Mouse (Mus musculus): Measurements from ENCODE around the gene Pglyrp2. TPM values are rescaled to one million over a fixed set of nuclear protein-coding genes. Genes with fewer than 3 reads are reported as not detected.

Pglyrp2 gene
- 3.6 and 3.9 TPM in 2 replicates for polyA plus RNA-seq (2012; rRNA removed)

DNA sequence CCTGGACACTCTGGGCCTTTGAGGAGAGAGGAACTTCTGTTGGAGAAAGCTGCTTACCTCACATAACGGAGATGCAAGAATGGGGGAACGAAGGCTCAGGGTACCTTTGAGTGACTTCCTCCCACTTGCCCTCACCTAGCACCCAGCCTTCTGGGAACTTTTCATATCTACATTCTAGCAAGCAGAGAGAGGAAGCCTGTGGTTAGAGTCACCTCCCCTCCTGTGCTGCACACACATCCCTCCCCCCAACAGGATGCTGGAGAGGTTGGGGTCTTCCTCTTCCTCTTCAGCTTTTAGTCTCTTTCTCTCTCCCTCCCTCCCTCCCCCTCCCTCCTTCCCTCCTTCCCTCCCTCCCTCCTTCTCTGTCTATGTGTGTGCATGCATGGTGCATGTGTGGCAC, at the start of gene Pglyrp2:
Gene Pglyrp2, minus strand, starts transcription at position 134 of the 400 bp plus-strand sequence.
- TF ChIP-seq POLR2A (IDR thresholded peaks at IDR 0.05; ENCODE audit: borderline replicate concordance, extremely low read depth, low read depth, low read length) (no peak), CTCF (IDR thresholded peaks at IDR 0.05; ENCODE audit: insufficient read depth, low read length) (no peak)
- Histone ChIP-seq H3K4me3 (replicated peaks; ENCODE audit: extremely low read depth, low read depth, low read length) (no peak within 1 kb of the TSS), H3K4me1 (ENCODE audit: control insufficient read depth, insufficient read depth, low read length) (no peaks in the 10 kb centered on the region)
- no peak for DNase-seq
- 77% methylated on average over 2 of the region's 2 CpGs for WGBS

DNA sequence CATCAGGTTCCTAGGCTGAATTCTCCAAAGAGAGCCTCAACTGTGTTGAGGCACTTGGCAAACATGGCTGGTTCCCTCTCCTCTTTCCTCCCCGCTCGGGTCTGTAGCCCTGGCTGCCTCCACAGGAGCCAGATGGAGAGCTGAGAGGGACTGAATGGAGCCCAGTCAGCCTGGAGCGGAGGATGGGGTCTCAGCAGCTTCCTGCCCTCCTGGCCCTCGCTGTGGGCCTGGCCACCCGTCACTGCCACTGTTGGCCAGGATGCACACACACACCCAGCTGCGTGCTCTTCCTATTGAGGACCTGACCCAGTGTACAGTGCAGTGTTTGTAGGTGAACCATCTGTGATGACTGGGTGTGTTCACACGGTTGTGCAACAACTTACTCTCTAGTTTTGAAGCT, 48.2 kb upstream of the Pglyrp2 start:
- Histone ChIP-seq H3K4me1 (ENCODE audit: control insufficient read depth, insufficient read depth, low read length) (no peaks in the 10 kb centered on the region), H3K4me3 (replicated peaks; ENCODE audit: extremely low read depth, low read depth, low read length) (no peak overlapping the region)
- TF ChIP-seq POLR2A (IDR thresholded peaks at IDR 0.05; ENCODE audit: borderline replicate concordance, extremely low read depth, low read depth, low read length) (no peak), CTCF (IDR thresholded peaks at IDR 0.05; ENCODE audit: insufficient read depth, low read length) (no peak)
- WGBS: 40% methylated on average over 7 of the region's 7 CpGs
- no peak for DNase-seq

DNA sequence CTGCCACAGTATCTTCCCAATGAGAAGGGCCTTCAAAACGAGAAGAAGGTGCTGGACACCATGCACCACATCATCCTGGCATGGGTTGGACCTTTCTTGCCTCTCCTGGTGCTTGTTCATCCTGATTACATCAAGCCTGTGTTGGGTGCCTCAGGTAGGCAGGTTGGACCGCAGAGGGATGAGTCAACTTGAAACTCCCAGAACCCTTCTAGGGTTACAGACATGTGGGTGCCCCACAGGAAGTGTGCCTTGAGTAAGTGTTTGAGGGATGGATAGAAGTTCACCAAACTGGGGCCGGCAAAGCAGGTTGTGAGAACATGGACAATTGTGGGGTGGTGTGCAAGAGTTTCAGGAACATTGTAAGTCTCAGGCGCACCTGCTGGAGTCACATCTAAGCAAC, 46.8 kb upstream of the Pglyrp2 start:
- no peak overlapping the region for H3K4me3 ChIP-seq (replicated peaks; ENCODE audit: extremely low read depth, low read depth, low read length)
- 71% methylated on average over 4 of the region's 4 CpGs for WGBS
- TF ChIP-seq CTCF (IDR thresholded peaks at IDR 0.05; ENCODE audit: insufficient read depth, low read length) (no peak), POLR2A (IDR thresholded peaks at IDR 0.05; ENCODE audit: borderline replicate concordance, extremely low read depth, low read depth, low read length) (no peak)
- no peaks in the 10 kb centered on the region for H3K4me1 ChIP-seq (ENCODE audit: control insufficient read depth, insufficient read depth, low read length)
- no peak for DNase-seq

DNA sequence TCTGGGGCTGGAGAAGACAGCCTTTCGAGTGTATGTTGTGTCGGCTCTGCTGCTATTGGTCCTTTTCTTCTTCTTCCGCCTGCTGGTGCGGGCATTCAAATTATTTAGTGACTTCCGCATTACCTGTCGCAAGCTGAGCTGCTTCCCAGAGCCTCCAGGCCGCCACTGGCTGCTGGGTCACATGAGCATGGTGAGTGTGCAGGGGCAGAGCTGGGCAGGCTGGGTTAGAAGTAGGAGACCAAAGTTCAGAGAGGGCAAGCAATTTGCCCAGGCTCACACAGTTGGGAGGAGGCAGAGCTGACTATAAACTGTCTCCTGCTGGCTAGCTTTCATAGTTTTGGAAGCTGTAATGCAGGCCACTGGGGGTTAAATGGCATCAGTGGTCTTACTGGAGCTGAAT, 44.5 kb upstream of the Pglyrp2 start:
- no peaks in the 10 kb centered on the region for H3K4me1 ChIP-seq (ENCODE audit: control insufficient read depth, insufficient read depth, low read length)
- H3K4me3 ChIP-seq (replicated peaks; ENCODE audit: extremely low read depth, low read depth, low read length): no peak overlapping the region
- no peak for DNase-seq
- 57% methylated on average over 7 of the region's 7 CpGs for WGBS
- TF ChIP-seq CTCF (IDR thresholded peaks at IDR 0.05; ENCODE audit: insufficient read depth, low read length): no peak
- TF ChIP-seq POLR2A (IDR thresholded peaks at IDR 0.05; ENCODE audit: borderline replicate concordance, extremely low read depth, low read depth, low read length): no peak

DNA sequence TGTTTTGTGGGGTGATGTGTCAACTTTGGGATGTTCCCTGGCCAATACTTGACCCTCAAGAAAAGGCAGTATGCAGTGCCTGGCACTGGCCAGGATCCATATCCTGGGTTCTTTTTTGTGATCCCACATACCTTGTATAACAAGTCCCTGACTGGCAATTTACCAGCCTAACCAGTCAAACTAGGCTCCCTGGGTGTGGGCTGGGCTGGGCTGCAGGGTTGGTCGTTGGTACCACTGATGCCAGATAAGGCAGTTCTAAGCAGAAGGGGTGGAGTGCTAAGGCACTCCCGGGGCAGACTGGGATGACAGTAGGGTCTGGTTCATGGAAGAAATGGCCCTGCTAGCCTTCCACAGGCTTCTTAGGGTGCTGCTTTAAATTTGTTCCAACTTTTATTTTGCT, 31.0 kb upstream of the Pglyrp2 start:
- no peak for DNase-seq
- Histone ChIP-seq H3K4me3 (replicated peaks; ENCODE audit: extremely low read depth, low read depth, low read length) (no peak overlapping the region), H3K4me1 (ENCODE audit: control insufficient read depth, insufficient read depth, low read length) (no peaks in the 10 kb centered on the region)
- TF ChIP-seq CTCF (IDR thresholded peaks at IDR 0.05; ENCODE audit: insufficient read depth, low read length) (no peak), POLR2A (IDR thresholded peaks at IDR 0.05; ENCODE audit: borderline replicate concordance, extremely low read depth, low read depth, low read length) (no peak)
- 34% methylated on average over 2 of the region's 2 CpGs for whole genome bisulfite sequencing

DNA sequence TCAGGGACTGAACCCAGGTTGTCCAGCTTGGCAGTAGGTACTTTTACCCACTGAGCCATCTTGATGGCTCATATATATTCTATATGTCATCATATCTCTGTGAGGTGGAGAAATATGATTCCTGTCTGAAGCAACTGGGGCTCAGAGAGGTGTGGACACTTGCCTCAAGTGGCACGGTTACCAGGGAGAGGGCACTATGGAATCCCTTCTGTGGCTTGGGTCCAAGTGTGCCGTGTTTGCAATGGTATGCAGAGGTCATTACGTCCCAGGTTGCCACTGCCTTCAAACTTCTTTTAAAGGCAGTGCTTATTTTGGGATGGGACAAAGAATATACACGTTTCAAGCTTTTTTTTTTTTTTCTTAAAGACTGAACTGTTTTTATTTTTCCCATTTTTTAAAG, 30.2 kb upstream of the Pglyrp2 start:
- peak; percentile 28 for DNase-seq
- H3K4me1 ChIP-seq (ENCODE audit: control insufficient read depth, insufficient read depth, low read length): no peaks in the 10 kb centered on the region
- WGBS: 52% methylated on average over 4 of the region's 4 CpGs
- H3K4me3 ChIP-seq (replicated peaks; ENCODE audit: extremely low read depth, low read depth, low read length): no peak overlapping the region
- TF ChIP-seq CTCF (IDR thresholded peaks at IDR 0.05; ENCODE audit: insufficient read depth, low read length) (no peak), POLR2A (IDR thresholded peaks at IDR 0.05; ENCODE audit: borderline replicate concordance, extremely low read depth, low read depth, low read length) (no peak)

DNA sequence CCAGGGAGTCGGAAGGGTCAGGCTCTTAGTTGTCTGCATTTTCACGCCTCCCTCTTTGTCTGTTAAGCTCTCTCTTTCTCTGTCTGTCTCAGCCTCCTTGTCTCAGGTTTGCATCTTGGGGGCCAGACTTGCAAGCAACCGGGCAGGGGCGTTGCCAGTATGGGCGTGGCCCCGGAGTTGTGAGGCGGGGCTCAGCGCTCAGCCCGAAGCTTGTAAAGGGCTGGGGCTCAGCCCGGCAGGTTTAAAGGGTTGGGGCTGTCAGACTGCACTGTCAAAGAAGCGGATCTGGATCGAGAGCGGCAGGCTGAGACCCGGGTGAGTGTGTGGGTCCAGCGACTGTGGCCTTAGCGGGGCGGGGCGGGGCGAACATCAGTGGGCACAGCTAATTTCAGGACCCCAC, 28.5 kb upstream of the Pglyrp2 start, which contains the start of gene Cyp4f39:
Gene Cyp4f39, plus strand, starts transcription at position 242 of the 400 bp plus-strand sequence.
- peak; percentile 32 for DNase-seq
- no peaks in the 10 kb centered on the region for H3K4me1 ChIP-seq (ENCODE audit: control insufficient read depth, insufficient read depth, low read length)
- H3K4me3 ChIP-seq (replicated peaks; ENCODE audit: extremely low read depth, low read depth, low read length): no peak within 1 kb of the TSS
- no peak for TF ChIP-seq CTCF (IDR thresholded peaks at IDR 0.05; ENCODE audit: insufficient read depth, low read length)
- TF ChIP-seq POLR2A (IDR thresholded peaks at IDR 0.05; ENCODE audit: borderline replicate concordance, extremely low read depth, low read depth, low read length): no peak
- WGBS: 4% methylated on average over 19 of the region's 19 CpGs

DNA sequence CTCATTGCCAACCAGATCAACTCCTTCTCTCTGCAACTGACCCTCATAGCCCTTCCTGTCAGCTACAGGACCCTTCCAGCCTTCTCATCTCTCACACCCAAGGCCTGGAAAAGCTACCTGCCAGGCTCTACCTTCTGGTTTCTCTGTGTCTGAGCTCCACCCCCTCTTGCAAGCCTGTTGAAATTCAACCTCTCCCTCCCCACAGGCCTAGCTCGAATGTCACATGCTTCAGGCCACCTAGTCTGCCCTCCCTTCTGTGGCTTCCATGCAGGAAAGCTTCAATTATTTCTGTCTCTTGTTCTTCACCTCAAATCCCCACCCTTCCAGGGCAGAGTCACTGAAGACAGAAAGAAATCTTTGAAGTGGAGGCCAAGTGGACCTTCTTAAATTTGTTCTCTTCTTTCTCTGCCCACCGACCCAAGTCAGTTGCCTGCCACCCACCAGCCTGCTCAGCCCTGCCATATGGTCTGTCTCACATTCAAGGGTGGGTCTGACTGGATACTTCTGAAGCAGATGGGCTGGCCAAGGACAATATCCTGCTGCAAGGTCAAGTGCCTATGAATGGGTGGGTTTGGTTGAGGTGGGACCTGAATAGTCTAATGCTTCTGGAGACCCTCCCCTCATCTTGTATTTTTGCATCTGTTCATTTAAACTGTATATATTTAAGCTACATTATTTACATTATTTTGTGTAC, 27.0 kb upstream of the Pglyrp2 start:
- TF ChIP-seq CTCF (IDR thresholded peaks at IDR 0.05; ENCODE audit: insufficient read depth, low read length) (no peak), POLR2A (IDR thresholded peaks at IDR 0.05; ENCODE audit: borderline replicate concordance, extremely low read depth, low read depth, low read length) (no peak)
- no peak for DNase-seq
- H3K4me3 ChIP-seq (replicated peaks; ENCODE audit: extremely low read depth, low read depth, low read length): no peak overlapping the region
- no peaks in the 10 kb centered on the region for H3K4me1 ChIP-seq (ENCODE audit: control insufficient read depth, insufficient read depth, low read length)
- WGBS: 32% methylated on average over 2 of the region's 2 CpGs

DNA sequence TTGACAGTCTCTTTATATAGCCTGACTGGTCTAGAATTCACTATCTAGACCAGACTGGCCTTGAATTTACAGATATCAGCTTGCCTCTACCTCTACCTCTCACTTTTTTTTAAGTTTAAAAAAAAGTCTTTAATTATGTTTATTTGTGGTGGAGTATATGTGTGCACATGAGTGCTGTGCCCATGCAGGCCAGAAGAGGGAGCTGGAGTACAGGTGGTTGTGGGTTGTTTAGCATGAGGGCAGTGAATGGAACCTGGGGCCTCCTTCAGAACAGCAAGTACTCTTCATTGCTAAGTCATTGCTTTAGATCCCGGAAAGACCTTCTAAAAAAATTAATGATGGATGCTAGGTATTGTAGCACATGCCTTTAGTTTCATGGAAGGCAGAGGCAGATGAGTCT, 25.1 kb upstream of the Pglyrp2 start:
- no peak for TF ChIP-seq CTCF (IDR thresholded peaks at IDR 0.05; ENCODE audit: insufficient read depth, low read length)
- no peak for TF ChIP-seq POLR2A (IDR thresholded peaks at IDR 0.05; ENCODE audit: borderline replicate concordance, extremely low read depth, low read depth, low read length)
- WGBS: 93% methylated on average over 1 of the region's 1 CpGs
- no peak for DNase-seq
- Histone ChIP-seq H3K4me1 (ENCODE audit: control insufficient read depth, insufficient read depth, low read length) (no peaks in the 10 kb centered on the region), H3K4me3 (replicated peaks; ENCODE audit: extremely low read depth, low read depth, low read length) (no peak overlapping the region)

DNA sequence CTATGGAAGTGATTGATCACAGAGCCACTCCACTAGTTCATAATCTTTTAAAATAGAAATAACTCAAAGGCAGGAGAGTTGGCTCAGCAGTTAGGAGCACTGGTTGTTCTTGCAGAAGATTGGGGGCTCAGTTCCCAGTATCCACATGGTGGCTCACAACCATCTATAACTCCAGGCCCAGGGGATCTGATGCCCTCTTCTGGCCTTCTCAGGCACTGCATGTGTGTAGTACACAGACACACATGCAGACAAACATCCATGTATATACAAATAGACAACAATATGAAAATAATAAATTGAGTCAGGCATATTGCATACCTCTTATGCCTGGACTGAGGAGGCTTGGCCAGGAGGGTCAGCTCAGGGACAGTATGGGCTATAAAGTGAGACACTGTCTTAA, 23.2 kb upstream of the Pglyrp2 start:
- TF ChIP-seq POLR2A (IDR thresholded peaks at IDR 0.05; ENCODE audit: borderline replicate concordance, extremely low read depth, low read depth, low read length) (no peak), CTCF (IDR thresholded peaks at IDR 0.05; ENCODE audit: insufficient read depth, low read length) (no peak)
- Histone ChIP-seq H3K4me3 (replicated peaks; ENCODE audit: extremely low read depth, low read depth, low read length) (no peak overlapping the region), H3K4me1 (ENCODE audit: control insufficient read depth, insufficient read depth, low read length) (no peaks in the 10 kb centered on the region)
- no peak for DNase-seq
